Mouse (Mus musculus): ENCODE measurements around the gene Caskin2.

- TF ChIP-seq POLR2A (IDR thresholded peaks at IDR 0.05; ENCODE audit: borderline replicate concordance, low read depth, low read length) (no peak), CTCF (IDR thresholded peaks at IDR 0.05; ENCODE audit: low read depth, low read length) (no peak)
Observed at GRCm38 (mm10) chr11:115841044-115841443, 27.6 kb upstream of the Caskin2 start.
